Mouse (Mus musculus) heart, embryonic 11.5 days (tissue): ENCODE measurements around the gene Eif2a. TPM values are rescaled to one million over a fixed set of nuclear protein-coding genes. Genes with fewer than 3 reads are reported as not detected.
"Not testable (repeated sequence)": the region's sequence is repeated elsewhere in the genome, so short reads cannot be mapped to it uniquely, and the experiment has no call there.

Experiments used
- ATAC-seq: fragments of 200-750 bp; cut with Nextera tagmentation; replicated peaks from 2 replicates; pipeline ENCODE4 v1.8.0; 2017; ENCODE audit warnings: moderate library complexity; ENCODE audit not compliant: insufficient number of reproducible peaks, low FRiP score, low TSS enrichment
- H3K27ac ChIP-seq: fragments of 300-500 bp; sonication (generic); 2 replicates; pipeline ENCODE4 v1.5.1; 2014; ENCODE audit warnings: mild to moderate bottlenecking, low read depth, low read length
- H3K27me3 ChIP-seq: fragments of 300-500 bp; sonication (generic); 2 replicates; pipeline ENCODE4 v1.6.1; 2014; ENCODE audit warnings: mild to moderate bottlenecking, low read length, mixed read lengths; ENCODE audit not compliant: control insufficient read depth, insufficient read depth
- H3K36me3 ChIP-seq: fragments of 300-500 bp; sonication (generic); 2 replicates; pipeline ENCODE4 v1.6.1; 2014; ENCODE audit warnings: mild to moderate bottlenecking, low read length, moderate library complexity, mixed read lengths; ENCODE audit not compliant: control insufficient read depth, insufficient read depth
- H3K4me1 ChIP-seq: fragments of 300-500 bp; sonication (generic); 2 replicates; pipeline ENCODE4 v1.6.1; 2014; ENCODE audit warnings: low read length; ENCODE audit not compliant: control insufficient read depth, insufficient read depth
- H3K4me2 ChIP-seq: fragments of 300-500 bp; sonication (generic); 2 replicates; pipeline ENCODE4 v1.6.1; 2014; ENCODE audit warnings: mild to moderate bottlenecking, moderate library complexity
- H3K4me3 ChIP-seq: fragments of 300-500 bp; sonication (generic); 2 replicates; pipeline ENCODE4 v1.5.1; 2014; ENCODE audit warnings: low read depth, low read length
- H3K9ac ChIP-seq: fragments of 300-500 bp; sonication (generic); 2 replicates; pipeline ENCODE4 v1.6.1; 2014; ENCODE audit warnings: mild to moderate bottlenecking, low read depth, low read length, moderate library complexity
- H3K9me3 ChIP-seq: fragments of 300-500 bp; sonication (generic); replicated peaks from 2 replicates; pipeline ENCODE4 v1.6.1; 2016; ENCODE audit warnings: low read length; ENCODE audit not compliant: control insufficient read depth
- WGBS: fragments of 180-500 bp; shearing (Covaris S2); extraction: QIAGEN DNeasy Blood & Tissue Kit; methylation state at CpG from one replicate; pipeline ENCODE4 v1.1.7; 2014; ENCODE audit not compliant: insufficient replicate concordance; 5-methylcytosine and 5-hydroxymethylcytosine counted together
- polyA plus RNA-seq: library from polyadenylated mRNA; unstranded; fragments of >200 nt; fragmentation: Nextera tagmentation; extraction: Ambion mirVana; gene quantifications from 2 replicates; pipeline ENCODE4 v1.2.1, GENCODE M21; 2014

The Eif2a gene
- polyA plus RNA-seq, 1 experiment from 2014 or later, result 44.0 TPM

DNA sequence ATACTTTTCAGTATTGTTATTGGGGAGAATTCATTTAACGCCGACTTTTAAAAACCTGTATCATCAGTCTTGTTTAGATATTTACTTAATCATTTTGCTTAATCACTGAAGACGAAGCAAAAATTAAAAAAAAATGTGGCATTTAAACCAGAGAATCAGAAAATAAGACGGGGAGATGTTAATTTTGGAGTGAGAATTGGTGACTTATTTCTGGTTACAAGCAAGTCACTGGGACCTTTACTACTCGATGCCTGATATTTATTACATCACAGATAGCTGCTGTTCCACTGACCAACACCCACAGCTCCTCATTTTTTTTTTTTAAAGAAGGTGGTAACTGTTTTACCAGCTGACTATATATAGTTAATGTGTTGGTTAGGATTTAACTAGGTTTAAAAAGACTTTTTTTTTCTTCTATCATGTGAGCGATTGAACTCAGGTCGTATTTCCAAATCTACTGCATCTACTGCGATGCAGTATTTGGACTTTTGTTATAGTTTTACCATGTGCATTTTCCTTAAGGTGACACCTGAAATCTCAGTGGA, 52.0 kb downstream of the Eif2a start:
- WGBS, result 23% methylated on average over 8 of the region's 8 CpGs
- peak overlapping the region; percentile 100; the same call in 1 of the 2 replicates for H3K9ac ChIP-seq
- peaks cover 11% of the 10 kb centered on the region for H3K4me1 ChIP-seq
- ATAC-seq, result no peak
- no peak overlapping the region for H3K27ac ChIP-seq
- peak overlapping the region; percentile 71 for H3K4me2 ChIP-seq
- peak overlapping the region; percentile 98 for H3K4me3 ChIP-seq
- no peaks in the 10 kb centered on the region for H3K9me3 ChIP-seq
- peaks cover 4% of the 10 kb centered on the region for H3K36me3 ChIP-seq
- no peaks in the 10 kb centered on the region for H3K27me3 ChIP-seq

DNA sequence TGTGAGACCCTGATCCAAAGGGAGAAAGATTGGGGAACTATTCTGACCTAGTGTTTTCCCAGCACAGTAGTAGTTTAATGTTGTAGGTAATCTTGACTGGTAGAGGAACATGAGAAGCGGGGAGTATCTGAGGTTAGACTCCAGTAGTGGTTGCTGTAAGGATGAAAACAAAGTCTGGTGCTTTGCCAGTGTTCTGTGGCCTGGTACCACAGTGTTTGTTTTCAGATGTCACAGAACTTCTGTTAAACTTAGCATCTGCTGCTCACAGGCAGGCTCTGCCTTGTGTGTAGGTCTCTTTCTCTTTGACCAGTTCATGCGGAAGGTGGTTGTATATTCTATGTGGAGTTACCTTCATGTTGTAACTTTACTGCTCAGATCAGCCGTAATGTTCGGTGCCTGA, 55.9 kb downstream of the Eif2a start:
- Histone ChIP-seq H3K4me3 (no peak overlapping the region), H3K27me3 (no peaks in the 10 kb centered on the region), H3K4me2 (no peak overlapping the region), H3K9ac (no peak overlapping the region), H3K36me3 (peaks cover 4% of the 10 kb centered on the region), H3K9me3 (no peaks in the 10 kb centered on the region), H3K27ac (no peak overlapping the region), H3K4me1 (peaks cover 15% of the 10 kb centered on the region)
- ATAC-seq, result no peak
- 87% methylated on average over 4 of the region's 4 CpGs for WGBS

DNA sequence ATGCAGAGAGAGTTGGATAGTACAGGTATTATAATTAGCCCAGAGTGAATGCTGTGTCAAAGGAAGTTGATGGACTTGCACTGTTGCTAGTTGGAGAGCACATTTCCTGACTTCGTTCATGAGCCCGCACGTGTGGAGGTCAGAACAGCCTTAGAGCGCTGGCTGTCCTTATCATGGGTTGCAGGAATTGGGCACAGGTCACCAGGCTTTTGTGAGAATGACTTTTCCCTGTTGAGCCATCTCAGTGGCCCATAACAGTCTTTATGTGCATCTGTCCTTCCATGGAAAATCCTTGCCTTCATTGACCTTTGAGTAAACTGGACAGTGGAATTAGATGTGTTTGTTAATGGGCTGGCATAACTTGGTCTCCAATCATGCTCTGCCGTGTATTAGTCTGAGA, 56.7 kb downstream of the Eif2a start:
- Histone ChIP-seq H3K4me2 (no peak overlapping the region), H3K4me1 (peaks cover 15% of the 10 kb centered on the region), H3K9me3 (no peaks in the 10 kb centered on the region), H3K4me3 (no peak overlapping the region), H3K27me3 (no peaks in the 10 kb centered on the region), H3K9ac (no peak overlapping the region), H3K27ac (no peak overlapping the region), H3K36me3 (peaks cover 4% of the 10 kb centered on the region)
- WGBS, result 54% methylated on average over 5 of the region's 5 CpGs
- ATAC-seq, result no peak

DNA sequence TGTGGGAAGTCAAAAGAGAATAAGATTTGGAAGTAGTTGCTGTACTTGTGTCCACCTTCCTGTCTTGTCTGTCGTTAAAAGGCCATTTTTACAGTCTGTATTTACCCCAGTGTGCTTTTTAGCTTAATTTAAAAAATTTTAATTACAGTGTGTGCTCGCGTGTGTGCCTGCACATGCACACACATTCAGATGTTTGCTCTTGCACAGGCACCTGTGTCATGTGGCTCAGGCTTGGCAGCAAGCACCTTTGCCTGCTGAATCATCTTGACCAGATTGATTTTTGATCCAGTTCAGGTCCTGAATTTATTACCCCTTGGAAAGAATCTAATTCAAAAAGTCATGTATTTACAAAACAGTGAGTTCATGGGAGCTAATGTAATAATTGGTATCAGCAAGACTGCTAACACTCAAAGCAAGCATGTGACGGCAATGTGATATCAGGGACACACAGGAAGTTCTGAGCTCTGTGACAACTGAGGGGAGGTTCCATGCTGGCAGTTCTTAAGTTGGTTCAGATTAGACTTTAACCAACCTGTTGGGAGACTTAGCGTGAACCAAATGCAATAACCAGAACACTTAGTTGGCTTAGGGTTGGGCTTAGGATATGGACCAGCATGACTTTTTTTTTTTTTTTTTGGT, 57.3 kb downstream of the Eif2a start:
- WGBS, result 77% methylated on average over 5 of the region's 5 CpGs
- H3K9me3 ChIP-seq, result no peaks in the 10 kb centered on the region
- H3K4me3 ChIP-seq, result no peak overlapping the region
- H3K9ac ChIP-seq, result no peak overlapping the region
- H3K4me2 ChIP-seq, result no peak overlapping the region
- H3K27me3 ChIP-seq, result no peaks in the 10 kb centered on the region
- peaks cover 14% of the 10 kb centered on the region for H3K4me1 ChIP-seq
- peaks cover 4% of the 10 kb centered on the region for H3K36me3 ChIP-seq
- H3K27ac ChIP-seq, result no peak overlapping the region
- ATAC-seq, result no peak

DNA sequence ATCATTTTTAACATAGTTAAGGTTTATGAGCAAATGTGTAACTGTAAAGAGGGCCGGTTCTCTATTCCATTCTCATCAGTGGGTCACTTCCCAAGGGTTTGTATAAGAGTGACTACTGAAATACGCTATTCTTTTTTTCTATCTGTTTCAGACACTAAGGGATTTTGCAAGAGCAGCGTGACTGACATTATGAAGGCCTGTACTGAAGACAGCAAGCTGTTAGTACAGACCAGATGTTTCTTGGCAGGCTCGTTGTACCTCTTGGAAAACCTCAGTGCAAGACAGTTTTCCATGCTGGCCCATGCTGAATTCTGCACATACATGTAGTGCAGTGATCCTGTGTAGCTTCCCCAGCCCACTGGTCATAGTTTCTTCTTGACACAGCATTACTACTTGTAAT, 64.9 kb downstream of the Eif2a start:
- not testable (repeated sequence) for H3K4me2 ChIP-seq, H3K27ac ChIP-seq, H3K4me1 ChIP-seq, H3K9ac ChIP-seq, H3K36me3 ChIP-seq, H3K9me3 ChIP-seq, ATAC-seq, H3K4me3 ChIP-seq, H3K27me3 ChIP-seq
- 90% methylated on average over 4 of the region's 4 CpGs for WGBS

DNA sequence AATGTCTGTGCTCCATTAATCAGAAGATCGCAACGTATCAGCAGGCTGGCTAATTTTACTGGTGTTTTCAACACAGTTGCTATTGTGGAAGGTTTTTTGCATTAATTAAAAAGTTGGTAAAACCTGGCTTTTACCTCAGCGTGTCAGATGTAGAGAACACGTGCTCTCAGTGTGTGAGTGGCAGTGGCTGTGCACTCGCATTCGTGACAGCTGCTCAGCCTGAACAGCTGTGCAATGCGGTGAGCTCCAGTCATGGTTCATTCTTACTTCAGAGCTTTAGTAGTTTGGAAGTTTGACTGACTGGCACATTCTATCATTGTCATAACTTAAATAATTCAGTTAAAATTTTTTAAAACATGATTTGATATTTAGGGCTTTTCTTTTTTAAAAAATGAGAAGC, 67.0 kb downstream of the Eif2a start:
- not testable (repeated sequence) for H3K36me3 ChIP-seq, H3K4me3 ChIP-seq, H3K27ac ChIP-seq, H3K4me2 ChIP-seq, H3K9ac ChIP-seq, H3K9me3 ChIP-seq, H3K27me3 ChIP-seq, ATAC-seq, H3K4me1 ChIP-seq
- WGBS, result 95% methylated on average over 7 of the region's 7 CpGs

DNA sequence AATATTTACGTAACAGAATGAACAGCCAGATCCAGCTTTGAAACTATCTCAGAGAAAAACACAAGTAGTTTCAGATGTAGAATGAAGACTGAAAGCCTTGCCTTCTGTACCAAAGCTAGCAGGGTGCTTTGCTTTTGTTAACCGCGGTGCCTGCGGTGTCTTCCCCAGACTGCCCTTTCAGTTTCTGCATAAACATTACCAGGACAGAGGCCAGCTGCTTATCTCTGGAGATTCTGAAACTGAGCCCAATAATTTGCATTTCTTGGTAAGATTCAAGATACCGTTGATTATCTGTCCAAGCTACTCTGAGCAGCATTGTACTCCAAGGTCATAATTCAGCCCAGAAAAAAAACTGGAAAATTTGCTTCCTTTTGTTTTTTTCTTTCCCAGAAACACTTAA, 68.0 kb downstream of the Eif2a start:
- no peak overlapping the region for H3K4me3 ChIP-seq
- no peaks in the 10 kb centered on the region for H3K27me3 ChIP-seq
- H3K4me1 ChIP-seq, result no peaks in the 10 kb centered on the region
- WGBS, result 65% methylated on average over 5 of the region's 5 CpGs
- H3K9ac ChIP-seq, result no peak overlapping the region
- H3K27ac ChIP-seq, result no peak overlapping the region
- no peaks in the 10 kb centered on the region for H3K36me3 ChIP-seq
- no peak for ATAC-seq
- no peak overlapping the region for H3K4me2 ChIP-seq
- no peaks in the 10 kb centered on the region for H3K9me3 ChIP-seq

Other genes starting within 250 kb of the Eif2a start
- 16.6 and 17.7 TPM in 2 replicates for gene Tsc22d2, start 111.1 kb upstream of the Eif2a start, polyA plus RNA-seq
- gene Serp1, start 71 bp downstream of the Eif2a start, polyA plus RNA-seq, result 107 and 121 TPM in 2 replicates
- 25.3 and 27.1 TPM in 2 replicates for gene Selenot, start 50.8 kb downstream of the Eif2a start, polyA plus RNA-seq
- 0.09 and 0.13 TPM in 2 replicates for gene Erich6, start 111.4 kb downstream of the Eif2a start, polyA plus RNA-seq
- 5.4 TPM in 2 replicates for gene Siah2, start 166.6 kb downstream of the Eif2a start, polyA plus RNA-seq